Mouse (Mus musculus): ENCODE measurements around the gene B4galnt1.
"Not testable (repeated sequence)": the region's sequence is repeated elsewhere in the genome, so short reads cannot be mapped to it uniquely, and the experiment has no call there.

B4galnt1 gene

GRCm38 (mm10) chr10:127164631-127165353 lies at the start of gene B4galnt1:
TSS of gene B4galnt1 (plus strand) at chr10:127165225.
- DNase-seq (ENCODE audit: low spot score): peak; percentile 72

- DNase-seq (ENCODE audit: low spot score): no peak
Observed at GRCm38 (mm10) chr10:127118470-127118869, 46.6 kb upstream of the B4galnt1 start.

- DNase-seq (ENCODE audit: low spot score): no peak
Observed at GRCm38 (mm10) chr10:127119229-127119628, 45.8 kb upstream of the B4galnt1 start.

GRCm38 (mm10) chr10:127120301-127121065 lies 44.5 kb upstream of the B4galnt1 start:
- DNase-seq (ENCODE audit: low spot score): no peak

GRCm38 (mm10) chr10:127121066-127121477 lies 44.0 kb upstream of the B4galnt1 start, which contains the start of gene Os9:
TSS of gene Os9 (minus strand) at chr10:127121131.
- peak; percentile 88 for DNase-seq (ENCODE audit: low spot score)

GRCm38 (mm10) chr10:127122018-127122417 lies 43.0 kb upstream of the B4galnt1 start:
- no peak for DNase-seq (ENCODE audit: low spot score)

- DNase-seq (ENCODE audit: low spot score): no peak
Observed at GRCm38 (mm10) chr10:127122784-127123435, 42.1 kb upstream of the B4galnt1 start.

GRCm38 (mm10) chr10:127123436-127123805 lies 41.6 kb upstream of the B4galnt1 start:
- DNase-seq (ENCODE audit: low spot score): peak; percentile 45

GRCm38 (mm10) chr10:127125210-127126001 lies 39.6 kb upstream of the B4galnt1 start:
- no peak for DNase-seq (ENCODE audit: low spot score)

- DNase-seq (ENCODE audit: low spot score): no peak
Observed at GRCm38 (mm10) chr10:127126579-127126978, 38.4 kb upstream of the B4galnt1 start.

- DNase-seq (ENCODE audit: low spot score): no peak
Observed at GRCm38 (mm10) chr10:127127711-127128279, 37.2 kb upstream of the B4galnt1 start.

GRCm38 (mm10) chr10:127129431-127129830 lies 35.6 kb upstream of the B4galnt1 start:
- no peak for DNase-seq (ENCODE audit: low spot score)

- no peak for DNase-seq (ENCODE audit: low spot score)
Observed at GRCm38 (mm10) chr10:127132469-127132868, 32.6 kb upstream of the B4galnt1 start.

- not testable (repeated sequence) for DNase-seq (ENCODE audit: low spot score)
Observed at GRCm38 (mm10) chr10:127134394-127135035, 30.5 kb upstream of the B4galnt1 start.

- no peak for DNase-seq (ENCODE audit: low spot score)
Observed at GRCm38 (mm10) chr10:127135118-127135836, 29.7 kb upstream of the B4galnt1 start.

GRCm38 (mm10) chr10:127136510-127136909 lies 28.5 kb upstream of the B4galnt1 start:
- no peak for DNase-seq (ENCODE audit: low spot score)

- no peak for DNase-seq (ENCODE audit: low spot score)
Observed at GRCm38 (mm10) chr10:127137896-127138295, 27.1 kb upstream of the B4galnt1 start.

- no peak for DNase-seq (ENCODE audit: low spot score)
Observed at GRCm38 (mm10) chr10:127138328-127139141, 26.5 kb upstream of the B4galnt1 start.

GRCm38 (mm10) chr10:127140971-127141370 lies 24.1 kb upstream of the B4galnt1 start:
- DNase-seq (ENCODE audit: low spot score): no peak
